Mouse (Mus musculus) frontal cortex, postnatal 25 days (tissue): ENCODE data around the gene Mgrn1.

Source experiments
- DNase-seq, 2 experiments: peaks; one replicate each; pipeline ENCODE4 v3.0.0; 2022; ENCODE audit warnings: low spot score in 2 of 2

Gene Mgrn1

GRCm38 (mm10) chr16:4906559-4906958, 20.5 kb downstream of the Mgrn1 start:
- DNase-seq: no peak

DNA sequence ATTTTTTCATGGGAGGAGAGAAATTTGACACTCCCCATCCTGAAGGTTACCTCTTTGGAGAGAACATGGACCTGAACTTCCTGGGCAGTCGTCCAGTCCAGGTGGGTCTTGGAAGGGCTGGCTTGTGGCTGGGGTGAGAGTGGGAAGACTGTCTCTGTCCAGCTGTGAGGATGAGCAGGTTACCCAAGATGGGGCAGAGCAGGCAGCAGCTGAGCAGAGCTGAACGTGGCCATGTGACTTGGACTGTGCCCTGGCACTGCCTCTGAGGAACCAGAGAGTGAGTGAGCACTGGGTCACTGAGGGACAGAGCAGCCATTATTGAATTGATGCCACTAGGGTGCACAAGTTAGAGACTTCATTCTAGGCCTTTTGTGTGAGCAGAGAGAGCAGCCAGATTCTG, 21.3 kb downstream of the Mgrn1 start:
- DNase-seq: no peak

DNA sequence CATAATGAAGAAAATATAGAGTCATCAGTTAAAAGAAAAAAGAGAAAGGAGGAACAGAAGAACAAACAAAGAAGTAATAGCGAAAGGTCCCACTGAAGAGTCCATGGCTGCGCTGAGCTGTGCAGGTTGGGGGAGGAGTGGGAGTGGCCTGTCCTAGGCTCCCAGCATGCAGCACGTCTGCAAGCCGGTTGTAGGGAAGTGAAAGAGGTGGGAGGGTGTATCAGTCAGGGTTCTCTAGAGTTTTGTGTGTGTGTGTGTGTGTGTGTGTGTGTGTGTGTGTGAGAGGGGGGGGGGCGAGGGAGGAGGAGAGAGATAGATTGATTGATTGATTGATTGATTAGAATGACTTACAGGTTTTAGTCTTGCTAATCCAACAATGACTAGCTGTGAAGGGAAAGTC, 21.9 kb downstream of the Mgrn1 start:
- DNase-seq: no peak

DNA sequence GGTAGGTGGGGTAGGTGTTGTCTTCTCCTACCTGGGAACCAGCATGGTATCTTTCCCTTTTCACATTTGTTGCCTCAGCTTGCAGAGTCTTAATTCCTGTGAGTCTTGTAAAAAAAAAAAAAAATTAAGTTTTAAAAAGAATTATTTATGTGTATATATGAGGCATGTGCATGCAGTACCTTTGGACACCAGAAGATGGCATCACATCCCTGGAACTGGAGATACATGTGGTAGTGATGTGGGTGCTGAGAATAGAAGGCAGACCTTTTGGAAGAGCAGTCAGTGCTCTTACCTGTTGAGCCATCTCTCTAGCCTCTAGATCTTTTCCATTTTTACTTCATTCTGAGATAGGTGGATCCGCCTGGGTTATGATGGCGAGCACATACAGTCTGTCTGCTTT, 23.7 kb downstream of the Mgrn1 start:
- no peak for DNase-seq

DNA sequence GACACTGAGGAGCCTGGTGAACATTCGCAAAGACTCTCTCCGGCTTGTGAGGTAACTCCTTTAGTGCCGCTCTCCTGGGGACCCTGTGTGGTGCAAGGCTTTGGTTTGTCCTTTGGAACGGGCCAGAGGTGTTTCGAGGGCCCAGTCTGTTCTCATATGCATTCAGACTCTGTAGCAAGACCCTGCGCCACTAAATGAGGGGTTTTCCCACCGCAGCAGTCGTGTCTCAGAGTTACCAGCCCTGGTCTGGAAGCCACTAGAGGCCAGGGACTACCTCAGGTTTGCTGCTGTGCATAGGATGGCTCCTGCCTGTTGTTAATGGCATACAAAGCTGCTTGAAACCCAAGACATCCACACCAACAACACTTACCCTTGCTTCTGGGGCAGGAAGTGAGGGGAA, 24.7 kb downstream of the Mgrn1 start:
- DNase-seq: no peak

DNA sequence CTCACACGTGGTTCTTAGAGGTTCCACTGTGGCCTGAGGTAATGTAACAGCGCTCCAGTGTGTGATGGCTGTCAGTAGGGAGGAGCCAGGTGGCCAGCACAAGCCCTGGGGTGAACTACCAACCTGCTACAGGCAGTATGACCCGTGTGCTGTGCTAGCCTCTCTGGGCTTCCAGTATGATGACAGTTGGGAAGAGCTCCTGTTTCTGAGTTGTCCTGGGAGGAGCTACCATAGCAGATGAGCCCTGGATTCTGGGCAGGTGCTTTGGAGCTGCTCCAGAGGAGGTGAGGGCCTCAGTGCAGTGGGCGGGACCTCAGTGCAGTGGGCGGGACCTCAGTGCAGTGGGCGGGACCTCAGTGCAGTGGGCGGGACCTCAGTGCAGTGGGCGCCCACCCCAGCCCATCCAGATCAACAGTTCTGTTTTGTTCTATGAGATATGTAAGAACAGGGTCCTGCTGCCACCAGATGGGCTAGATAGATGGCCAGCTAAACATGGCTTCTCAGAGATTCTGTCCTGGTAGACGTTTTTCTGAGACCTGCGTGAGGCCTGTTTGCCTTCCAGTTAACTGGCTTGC, 26.1 kb downstream of the Mgrn1 start:
- DNase-seq: no peak

- DNase-seq: no peak
Observed at GRCm38 (mm10) chr16:4912907-4913782, 27.1 kb downstream of the Mgrn1 start.

GRCm38 (mm10) chr16:4913783-4914735, 28.0 kb downstream of the Mgrn1 start:
- peak; percentile 87 to 90 for DNase-seq

- DNase-seq: no peak
Observed at GRCm38 (mm10) chr16:4915931-4916330, 29.9 kb downstream of the Mgrn1 start.

- DNase-seq: no peak
Observed at GRCm38 (mm10) chr16:4916608-4917007, 30.6 kb downstream of the Mgrn1 start.

DNA sequence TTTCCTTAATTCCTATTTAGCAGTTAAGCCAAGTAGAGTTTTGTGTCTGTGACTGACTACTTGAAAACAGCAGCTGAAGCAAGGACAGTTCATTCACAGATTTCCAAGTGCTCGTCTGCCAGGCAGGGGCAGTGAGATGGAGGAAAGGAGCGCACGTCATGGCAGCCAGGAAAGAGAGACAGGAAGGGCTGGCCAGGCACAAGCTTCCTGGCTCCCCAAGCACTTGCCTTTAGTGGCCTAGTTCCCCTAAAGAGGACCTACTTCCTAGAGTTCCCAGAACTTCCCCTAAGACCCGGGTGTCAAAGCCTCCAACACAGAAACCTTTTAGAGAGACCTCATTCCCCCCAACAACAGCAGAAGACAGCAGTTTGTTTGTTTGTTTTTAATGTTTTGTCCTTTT, 34.5 kb downstream of the Mgrn1 start:
- DNase-seq: no peak

DNA sequence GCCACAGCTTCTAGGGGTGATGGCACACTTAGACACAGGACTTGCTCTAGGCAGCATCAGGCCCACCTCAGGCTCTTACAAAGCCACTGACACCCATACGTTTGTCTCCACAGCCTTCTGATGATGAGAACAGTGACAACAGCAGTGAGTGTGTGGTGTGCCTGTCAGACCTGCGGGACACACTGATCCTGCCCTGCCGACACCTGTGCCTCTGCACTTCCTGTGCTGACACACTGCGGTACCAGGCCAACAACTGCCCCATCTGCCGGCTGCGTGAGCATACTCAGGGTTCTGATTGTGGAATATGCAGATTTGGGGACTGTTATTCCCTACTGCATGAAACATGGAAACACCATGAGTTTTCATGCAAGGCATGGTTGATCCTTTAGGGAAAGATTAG, 36.4 kb downstream of the Mgrn1 start:
- DNase-seq: no peak

GRCm38 (mm10) chr16:4923996-4924395, 37.9 kb downstream of the Mgrn1 start:
- no peak for DNase-seq

DNA sequence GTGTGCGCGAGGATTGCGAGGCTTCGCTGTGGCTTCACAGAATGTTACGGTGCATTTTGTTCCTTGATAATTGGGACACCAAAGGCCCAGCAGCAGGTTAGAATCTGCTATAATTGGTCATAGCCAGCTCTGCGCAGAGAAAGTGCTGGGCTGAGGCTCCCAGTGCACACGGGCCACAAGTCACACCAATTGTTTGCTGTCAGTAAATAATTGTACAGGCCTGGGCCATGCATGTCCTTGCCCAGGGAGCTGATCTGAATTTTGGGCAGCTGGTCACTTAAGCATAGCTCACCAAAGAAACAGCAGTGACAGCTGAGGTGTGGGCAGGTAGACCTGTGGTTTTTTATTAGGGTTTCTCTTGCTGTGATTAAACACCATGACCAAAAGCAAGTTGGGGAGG, 41.9 kb downstream of the Mgrn1 start:
- DNase-seq: no peak

- DNase-seq: no peak
Observed at GRCm38 (mm10) chr16:4928474-4928873, 42.4 kb downstream of the Mgrn1 start.

- no peak for DNase-seq
Observed at GRCm38 (mm10) chr16:4932429-4932828, 46.4 kb downstream of the Mgrn1 start.

GRCm38 (mm10) chr16:4935430-4935829, 49.4 kb downstream of the Mgrn1 start:
- DNase-seq: no peak

DNA sequence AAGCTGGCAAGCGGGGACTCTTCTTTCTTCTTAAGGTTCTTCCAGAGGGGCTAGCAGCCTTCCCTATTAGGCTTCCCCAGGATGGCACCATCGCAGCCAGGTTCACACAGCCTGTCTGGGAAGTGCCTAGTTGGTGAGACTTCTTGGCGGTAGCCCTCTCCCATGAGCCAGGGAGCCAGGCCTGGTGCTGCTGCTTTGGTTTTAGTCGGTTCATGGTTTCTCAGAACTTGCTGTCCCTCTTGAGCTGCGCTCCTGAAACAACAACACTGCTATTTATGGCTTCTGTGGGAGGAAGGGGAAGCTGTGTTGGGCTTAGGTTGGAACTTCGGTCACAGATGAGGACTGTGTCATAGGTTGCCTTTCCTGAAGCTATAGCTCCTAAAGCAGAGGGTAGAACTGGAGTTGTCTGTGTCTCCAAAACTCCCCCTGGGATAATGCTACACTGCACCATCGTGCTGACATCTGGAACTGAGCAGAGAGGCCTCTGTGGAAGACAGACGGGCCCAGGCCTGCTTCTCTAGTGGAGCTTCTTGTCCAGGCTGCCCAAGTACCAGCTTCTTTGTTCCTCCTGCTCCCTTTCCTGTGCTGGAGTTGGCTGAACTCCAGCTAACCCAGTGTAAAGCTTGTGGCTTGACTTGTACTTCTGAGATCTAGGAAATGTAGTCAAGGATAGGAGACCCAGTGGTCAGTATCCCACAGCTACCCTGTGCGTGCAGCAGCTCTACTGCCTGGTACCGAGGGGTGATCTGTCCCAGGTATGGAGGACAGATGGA, 50.1 kb downstream of the Mgrn1 start:
- no peak for DNase-seq

DNA sequence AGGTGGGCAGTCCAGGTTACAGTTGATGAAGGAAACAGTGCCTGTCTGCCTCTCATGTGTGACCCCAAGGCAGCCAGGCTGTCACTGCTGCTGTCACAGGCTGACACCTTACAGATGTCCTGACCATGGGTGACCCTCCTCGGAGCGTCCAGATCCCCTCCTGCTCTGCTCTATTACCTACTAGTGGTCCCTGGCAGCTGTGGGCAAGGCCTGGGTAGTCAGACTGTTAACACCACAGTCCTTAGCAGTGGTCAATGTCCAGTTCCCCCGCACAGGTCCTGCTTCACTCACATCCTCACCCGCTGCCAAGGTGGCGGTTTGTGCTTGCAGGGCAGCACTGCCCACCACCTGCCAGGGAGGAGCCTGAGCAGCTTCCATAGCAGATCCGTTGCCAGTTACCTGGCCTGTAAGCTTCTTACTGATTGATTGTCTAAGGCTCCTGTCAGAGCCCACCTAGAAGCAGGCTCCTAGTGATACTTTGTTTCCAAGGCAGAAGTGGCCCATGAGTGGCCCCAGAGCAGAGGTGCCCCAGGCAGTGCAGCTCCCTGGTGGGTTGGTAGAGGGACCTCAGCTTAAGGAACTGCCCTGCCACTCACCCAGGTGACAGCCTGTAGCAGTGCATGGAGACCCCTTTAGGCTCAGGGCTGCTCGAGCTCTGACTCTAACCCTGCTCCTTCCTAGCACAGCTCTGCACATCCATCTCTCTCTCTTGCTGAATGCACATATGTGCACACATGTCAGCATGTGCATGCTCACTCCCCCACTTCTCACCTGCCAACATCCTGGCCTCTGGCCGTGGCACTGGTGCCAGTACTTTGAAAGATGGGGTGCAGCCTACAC, 51.5 kb downstream of the Mgrn1 start:
- no peak for DNase-seq

DNA sequence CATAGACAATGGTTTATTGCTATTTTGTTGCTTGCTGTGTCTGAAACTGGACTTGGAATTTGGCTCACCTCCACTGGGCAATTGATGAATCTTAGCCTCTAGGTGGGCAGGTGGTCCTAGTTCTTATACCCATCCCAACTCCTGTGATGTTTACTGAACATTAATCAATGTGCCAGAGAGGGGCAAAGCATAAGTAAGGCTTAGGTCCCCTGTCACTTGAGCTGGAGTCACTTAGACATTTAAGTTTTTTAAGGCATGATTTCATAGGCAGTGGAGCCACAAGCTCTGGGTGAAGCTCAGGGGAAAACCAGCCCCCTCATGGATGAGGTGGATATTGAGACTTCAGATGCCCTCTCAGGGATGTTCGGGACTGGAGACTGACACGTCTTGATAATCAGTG, 52.4 kb downstream of the Mgrn1 start, which contains the start of gene Nudt16l1:
Gene Nudt16l1 (plus strand): TSS at position 301 of the 400 bp plus-strand sequence.
- no peak for DNase-seq

- DNase-seq: peak; percentile 94
Observed at GRCm38 (mm10) chr16:4938989-4939388, 52.9 kb downstream of the Mgrn1 start.
